Mouse (Mus musculus) kidney, postnatal 36 days (tissue): ENCODE measurements around the gene Myocos.
"Not testable (repeated sequence)": the region's sequence is repeated elsewhere in the genome, so short reads cannot be mapped to it uniquely, and the experiment has no call there.

Experiments
- DNase-seq, 2 experiments: peaks; one replicate each; pipeline ENCODE4 v3.0.0; 2021 to 2022; ENCODE audit warnings: mixed read lengths in 2 of 2

Myocos gene

GRCm38 (mm10) chr1:162658119-162658518 is at the start of gene Myocos:
Gene Myocos (minus strand): TSS chr1:162658219.
- no peak for DNase-seq

GRCm38 (mm10) chr1:162700389-162701066 is 42.5 kb upstream of the Myocos start:
- DNase-seq: no peak

DNA sequence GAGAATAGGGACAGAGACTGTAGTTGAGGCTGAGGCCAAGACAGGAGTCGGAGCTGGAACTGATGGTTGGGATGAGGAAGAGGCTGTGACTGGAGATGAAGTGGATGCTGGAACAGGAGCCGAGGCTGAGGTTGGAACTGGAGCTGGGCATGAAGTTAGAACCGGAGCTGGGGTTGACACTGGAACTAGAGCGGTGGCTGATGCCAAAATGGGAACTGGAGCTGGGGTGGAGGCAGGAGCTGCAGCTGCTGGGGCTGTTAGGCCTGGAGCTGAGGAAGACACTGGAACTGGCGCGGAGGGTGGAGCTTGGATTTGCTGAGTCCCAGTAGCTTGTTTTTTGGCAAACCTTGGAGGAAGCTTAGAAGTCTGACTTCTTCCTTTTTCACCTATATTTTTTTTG is 39.8 kb upstream of the Myocos start:
- no peak for DNase-seq

DNA sequence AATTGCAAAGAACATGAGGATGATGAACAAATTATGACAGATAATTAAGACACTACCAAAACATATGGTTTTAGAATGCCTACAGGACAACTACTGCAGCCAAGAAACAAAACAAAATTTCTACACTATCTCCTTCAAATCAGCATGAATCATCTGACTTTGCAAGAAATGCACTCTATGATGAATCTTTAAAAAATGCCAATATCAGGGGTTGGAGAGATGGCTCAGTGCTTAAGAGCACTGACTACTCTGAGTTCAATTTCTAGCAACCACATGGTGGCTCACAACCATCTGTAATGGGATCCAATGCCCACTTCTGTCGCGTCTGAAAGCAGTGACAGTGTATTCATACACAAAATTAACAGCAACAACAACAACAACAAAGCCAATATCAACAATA is 35.7 kb upstream of the Myocos start:
- DNase-seq: no peak

GRCm38 (mm10) chr1:162665486-162666174 is 7.6 kb upstream of the Myocos start:
- no peak for DNase-seq

DNA sequence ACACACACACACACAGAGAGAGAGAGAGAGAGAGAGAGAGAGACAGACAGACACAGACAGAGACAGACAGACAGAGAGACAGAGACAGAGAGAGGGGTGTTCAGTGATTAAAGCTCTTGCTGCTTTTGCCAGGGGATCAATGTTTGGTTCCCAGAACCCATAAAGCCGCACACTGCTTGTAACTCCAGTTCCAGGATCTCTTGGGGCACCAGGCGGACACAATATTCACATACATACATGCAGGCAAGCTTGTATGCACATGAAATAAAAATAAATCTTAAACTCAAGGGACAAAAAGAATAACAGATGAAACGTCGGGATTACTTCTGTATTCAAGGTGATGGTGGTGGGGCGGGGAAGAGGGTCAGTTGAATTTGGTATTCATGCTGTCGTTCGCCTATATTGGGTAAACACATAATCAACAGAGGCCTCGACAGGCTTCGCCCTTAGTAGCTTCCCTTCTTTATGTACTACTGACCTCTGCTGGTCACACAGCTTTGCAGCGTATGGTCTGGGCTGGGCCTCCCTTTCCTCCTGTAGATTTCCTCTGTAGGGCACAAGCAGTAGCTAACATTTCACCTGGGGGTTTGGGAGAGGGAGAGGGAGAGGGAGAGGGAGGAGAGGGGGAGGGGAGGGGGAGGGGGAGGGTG is 6.9 kb upstream of the Myocos start:
- peak; percentile 71 to 83 for DNase-seq

DNA sequence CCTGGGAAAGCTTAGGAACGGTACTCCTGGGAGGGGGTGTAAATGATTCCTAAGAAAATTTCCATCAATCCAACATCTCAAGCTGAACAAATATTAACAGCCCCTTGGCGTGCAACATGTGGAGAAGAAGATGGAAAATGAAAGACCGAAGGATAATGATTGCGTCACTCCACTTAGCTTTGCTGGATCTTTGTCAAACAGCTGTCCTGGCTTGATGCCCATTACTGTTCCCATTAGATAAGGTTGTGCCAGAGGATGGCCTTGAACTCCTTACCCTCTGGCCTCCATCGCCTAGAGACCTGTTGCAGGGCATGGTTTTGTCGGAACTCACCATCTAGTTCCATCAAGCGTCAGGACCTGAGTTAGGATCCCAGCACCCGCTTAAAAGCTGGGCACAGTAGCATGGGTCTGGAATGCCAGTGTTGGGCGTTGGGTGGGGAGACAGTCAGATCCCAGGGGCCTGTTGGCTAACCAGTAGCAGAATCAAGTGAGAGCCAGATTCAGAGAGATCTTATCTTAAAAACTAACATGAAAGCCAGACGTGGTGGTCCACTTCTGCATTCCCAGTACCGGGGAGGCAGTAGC is 2.3 kb upstream of the Myocos start:
- DNase-seq: no peak

- DNase-seq: no peak
Measured at GRCm38 (mm10) chr1:162648416-162648815, 9.6 kb downstream of the Myocos start.

DNA sequence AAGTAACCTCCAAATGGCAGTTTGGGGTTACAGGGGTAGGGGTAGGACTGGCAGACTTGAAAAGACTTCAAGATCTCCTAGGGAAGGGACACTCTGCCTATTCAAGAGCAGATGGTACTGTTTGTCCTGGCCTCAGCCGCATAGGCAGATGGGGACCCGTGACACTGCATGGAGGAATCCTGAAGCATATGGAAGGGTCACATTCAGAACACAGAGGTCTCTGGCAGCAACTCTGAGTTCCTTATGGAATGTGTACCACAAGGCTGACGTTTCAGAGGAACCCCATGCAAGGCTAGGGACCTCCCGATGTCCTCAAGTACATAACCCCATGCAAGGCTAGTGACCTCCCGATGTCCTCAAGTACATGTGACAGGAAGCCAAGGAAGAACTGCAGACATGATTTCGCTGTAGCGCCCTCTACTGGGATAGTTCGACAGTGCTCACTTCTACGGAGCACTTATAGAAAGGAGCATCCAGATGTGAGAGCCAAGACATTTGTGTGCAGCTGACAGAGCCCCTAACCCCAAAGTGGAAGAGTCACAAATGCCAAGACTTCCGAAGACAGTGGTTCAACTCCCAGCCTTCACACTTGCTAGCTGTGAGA is 11.8 kb downstream of the Myocos start:
- DNase-seq: peak in 1 of 2 experiments; percentile 13

DNA sequence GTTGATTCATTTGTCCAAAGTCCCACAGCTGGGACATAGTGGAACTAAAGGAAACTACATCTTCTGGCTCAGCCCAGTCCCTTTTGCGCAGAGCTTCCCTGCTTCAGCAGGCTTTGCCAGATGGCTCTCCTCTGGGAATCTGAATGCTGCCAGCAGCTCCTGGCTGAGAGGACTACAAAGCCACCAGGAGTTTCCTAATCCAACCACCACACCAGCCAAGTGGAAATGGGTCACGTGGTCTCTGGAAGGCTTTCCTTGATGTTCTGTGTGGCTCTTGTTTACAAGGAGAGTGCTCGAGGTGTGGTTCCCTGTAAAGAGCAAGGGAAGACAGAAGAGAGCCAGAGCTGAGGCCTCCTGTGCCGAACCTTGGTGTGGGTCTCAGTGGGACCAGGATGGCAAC is 14.3 kb downstream of the Myocos start:
- DNase-seq: peak; percentile 28 to 46

GRCm38 (mm10) chr1:162642591-162642990 is 15.4 kb downstream of the Myocos start:
- no peak for DNase-seq

DNA sequence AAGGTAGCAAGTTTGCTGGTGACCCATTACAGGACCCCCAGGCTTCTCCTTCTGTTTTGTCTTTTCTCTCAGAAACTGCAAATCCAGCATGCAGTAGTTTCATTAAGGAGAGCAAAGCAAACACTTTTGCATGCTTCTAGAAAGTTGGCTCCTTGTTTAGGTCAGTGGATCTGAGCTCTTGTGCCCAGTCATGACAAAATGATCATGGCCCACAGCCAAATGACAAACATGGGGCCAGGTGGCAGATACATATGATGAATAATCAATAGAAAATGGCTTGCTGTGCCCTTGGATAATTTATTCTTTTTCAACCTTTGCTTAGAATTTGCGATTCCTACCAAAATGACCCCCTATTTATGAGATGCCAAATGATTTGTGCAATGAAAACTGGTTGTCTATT is 18.2 kb downstream of the Myocos start:
- no peak for DNase-seq

DNA sequence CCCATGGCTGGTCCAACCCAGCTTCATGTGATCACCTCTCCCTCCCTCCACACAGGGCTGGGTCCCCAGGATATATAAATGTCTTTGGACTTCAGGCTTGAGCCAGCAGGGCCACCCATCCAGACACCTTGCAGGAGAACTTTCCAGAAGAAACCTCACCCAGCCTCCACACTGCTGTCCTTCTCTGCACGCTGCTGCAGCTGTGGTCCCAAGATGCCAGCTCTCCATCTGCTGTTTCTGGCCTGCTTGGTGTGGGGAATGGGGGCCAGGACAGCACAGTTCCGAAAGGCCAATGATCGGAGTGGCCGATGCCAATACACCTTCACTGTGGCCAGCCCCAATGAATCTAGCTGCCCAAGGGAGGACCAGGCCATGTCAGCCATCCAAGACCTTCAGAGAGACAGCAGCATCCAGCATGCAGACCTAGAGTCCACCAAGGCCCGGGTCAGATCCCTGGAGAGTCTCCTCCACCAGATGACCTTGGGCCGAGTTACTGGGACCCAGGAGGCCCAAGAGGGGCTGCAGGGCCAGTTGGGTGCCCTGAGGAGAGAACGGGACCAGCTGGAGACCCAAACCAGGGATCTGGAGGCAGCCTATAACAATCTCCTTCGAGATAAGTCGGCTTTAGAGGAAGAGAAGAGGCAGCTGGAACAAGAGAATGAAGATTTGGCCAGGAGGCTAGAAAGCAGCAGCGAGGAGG is 18.8 kb downstream of the Myocos start, which contains the start of gene Myoc:
Myoc (plus strand) TSS at position 105 of the 700 bp plus-strand sequence.
- no peak for DNase-seq

- no peak for DNase-seq
Measured at GRCm38 (mm10) chr1:162638535-162638934, 19.5 kb downstream of the Myocos start.

GRCm38 (mm10) chr1:162636516-162636915 is 21.5 kb downstream of the Myocos start:
- no peak for DNase-seq

DNA sequence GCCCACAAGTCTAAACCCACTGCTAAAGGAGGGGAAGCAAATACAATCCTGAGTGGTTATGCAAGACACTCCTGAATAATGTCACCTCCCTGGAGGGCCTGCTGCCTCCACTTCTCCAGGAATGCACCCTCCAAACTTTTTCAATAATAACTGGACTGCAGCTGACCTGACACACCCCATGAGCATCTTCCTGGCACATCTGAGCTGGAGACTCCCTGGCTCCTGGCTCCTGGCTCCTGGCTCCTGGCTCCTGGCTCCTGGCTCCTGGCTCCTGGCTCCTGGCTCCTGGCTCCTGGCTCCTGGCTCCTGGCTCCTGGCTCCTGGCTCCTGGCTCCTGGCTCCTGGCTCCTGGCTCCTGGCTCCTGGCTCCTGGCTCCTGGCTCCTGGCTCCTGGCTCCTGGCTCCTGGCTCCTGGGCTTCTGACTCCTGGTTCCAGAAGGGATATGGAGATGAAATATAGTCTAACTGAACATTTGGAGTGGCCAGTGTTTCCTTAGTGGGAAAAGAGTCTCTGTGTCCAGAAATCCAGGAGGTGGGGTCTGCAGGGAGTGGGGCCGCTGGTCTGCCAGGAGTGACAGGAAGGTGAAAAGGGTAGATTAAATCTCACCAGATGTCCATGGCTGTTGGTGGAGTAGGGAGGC is 22.6 kb downstream of the Myocos start:
- DNase-seq: not testable (repeated sequence)

DNA sequence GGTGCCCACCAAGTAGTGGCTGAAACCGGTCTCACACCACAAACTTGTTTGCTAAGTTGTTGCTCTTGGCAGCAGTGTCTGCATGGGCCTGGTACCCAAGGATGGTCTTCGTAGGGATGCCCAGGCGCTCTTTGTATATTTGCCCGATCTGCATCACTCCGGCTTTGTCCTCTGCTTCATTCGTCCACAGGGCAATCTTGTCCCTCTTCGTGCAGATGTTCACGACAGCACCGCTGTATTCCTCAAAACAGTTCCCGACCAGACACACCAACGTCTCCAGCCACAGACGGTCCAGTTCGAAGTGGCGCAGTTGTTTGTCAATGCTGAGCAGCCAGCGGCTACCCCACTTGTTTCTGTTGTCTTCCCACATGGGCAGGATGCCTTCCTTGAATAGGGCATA is 29.7 kb downstream of the Myocos start:
- DNase-seq: not testable (repeated sequence)

- peak; percentile 33 to 66 for DNase-seq
Measured at GRCm38 (mm10) chr1:162627821-162628220, 30.2 kb downstream of the Myocos start.

GRCm38 (mm10) chr1:162625229-162625628 is 32.8 kb downstream of the Myocos start:
- peak in 1 of 2 experiments; percentile 11 for DNase-seq

DNA sequence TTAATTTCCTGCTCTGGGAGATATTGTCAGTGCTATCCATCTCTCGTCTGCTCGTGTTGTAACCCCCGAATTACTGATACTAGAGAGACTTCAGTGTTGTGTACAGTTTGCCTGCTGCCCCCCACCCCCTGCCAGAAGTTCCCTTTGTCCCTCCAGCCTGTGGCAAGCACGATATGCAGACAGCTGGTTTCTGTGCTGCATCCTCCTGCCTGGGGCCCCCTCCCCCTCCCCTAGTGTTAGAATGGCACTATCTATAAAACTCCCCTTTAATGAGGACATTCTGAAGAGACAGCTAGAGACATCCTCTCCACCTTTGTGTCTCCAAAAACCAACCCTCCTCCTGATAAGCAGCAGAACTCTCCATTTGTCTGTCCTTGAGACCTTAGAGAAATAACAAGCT is 34.1 kb downstream of the Myocos start:
- DNase-seq: no peak

DNA sequence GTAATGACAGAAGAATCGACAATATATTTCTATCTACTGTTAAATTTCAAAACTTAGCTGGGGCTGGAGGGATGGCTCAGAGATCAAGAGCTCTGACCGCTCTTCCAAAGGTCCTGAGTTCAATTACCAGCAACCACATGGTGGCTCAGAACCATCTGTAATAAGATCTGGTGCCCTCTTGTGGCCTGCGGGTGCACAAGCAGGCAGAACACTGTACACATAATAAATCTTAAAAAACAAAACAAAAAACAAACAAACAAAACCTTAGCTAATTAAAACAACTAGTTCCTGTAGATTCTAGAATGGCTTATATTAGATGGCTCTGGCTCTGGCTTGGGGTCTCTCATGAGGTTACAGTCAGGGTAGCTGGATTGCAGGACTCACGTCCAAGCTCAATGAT is 37.5 kb downstream of the Myocos start:
- peak in 1 of 2 experiments; percentile 15 for DNase-seq

- no peak for DNase-seq
Measured at GRCm38 (mm10) chr1:162615511-162615910, 42.5 kb downstream of the Myocos start.
